Mouse (Mus musculus): ENCODE measurements around the gene 9330161L09Rik. TPM values are rescaled to one million over a fixed set of nuclear protein-coding genes. Genes with fewer than 3 reads are reported as not detected.

Gene 9330161L09Rik
- total RNA-seq, 2 experiments from 2014 or later: 2.5 to 2.8 TPM

Other genes with a start within 250 kb of the 9330161L09Rik start
- gene Prima1, start 165.7 kb downstream of the 9330161L09Rik start, total RNA-seq (2021): 1 to 10 TPM; 1.0 to 1.9 TPM
- 1 to 10 TPM; 3.4 to 4.1 TPM for gene Fam181a, start 96.8 kb downstream of the 9330161L09Rik start, total RNA-seq (2021)
- gene Asb2, start 51.8 kb downstream of the 9330161L09Rik start, total RNA-seq (2021): 1 to 10 TPM; 1.8 to 2.6 TPM
- gene Otub2, start 19.1 kb downstream of the 9330161L09Rik start, total RNA-seq (2021): 10 to 100 TPM; 32.5 to 33.5 TPM
- 100 to 1,000 TPM; 163 to 172 TPM for gene Ddx24, start 18.0 kb upstream of the 9330161L09Rik start, total RNA-seq (2021)
- gene Ifi27, start 26.4 kb upstream of the 9330161L09Rik start, total RNA-seq (2021): 10 to 100 TPM; 41.7 to 46.5 TPM
- 1 to 10 TPM; 3.9 to 4.0 TPM for gene Ifi27l2a, start 35.9 kb upstream of the 9330161L09Rik start, total RNA-seq (2021)
- not detected for gene Ifi27l2b, start 49.4 kb upstream of the 9330161L09Rik start, total RNA-seq (2021)
- gene Ppp4r4, start 124.5 kb upstream of the 9330161L09Rik start, total RNA-seq (2021): 10 to 100 TPM; 25.3 to 27.0 TPM
- not detected for gene Serpina10, start 223.6 kb upstream of the 9330161L09Rik start, total RNA-seq (2021)
- gene Serpina6, start 249.4 kb upstream of the 9330161L09Rik start, total RNA-seq (2021): not detected

Measured in layer of hippocampus, postnatal 10 days (tissue).